Mouse (Mus musculus) gastrocnemius, adult 18-20 months (tissue): ENCODE measurements around the gene Syt13. TPM values are rescaled to one million over a fixed set of nuclear protein-coding genes. Genes with fewer than 3 reads are reported as not detected.

ENCODE experiments used
- DNase-seq: peaks from one replicate; pipeline ENCODE4 v3.0.0; 2021; ENCODE audit warnings: low spot score
- long read RNA-seq, 2 experiments: library from polyadenylated mRNA; stranded (forward); transcript quantifications; one replicate each; pipeline ENCODE4 v2.0.0; 2021
- total RNA-seq, 2 experiments: library from RNA; stranded (reverse); gene quantifications; 2 replicates each; pipeline ENCODE4 v1.2.3; 2021

The Syt13 gene
- total RNA-seq, result under 1 TPM in 1 of 2 experiments, not detected in 1; 0.21 TPM
- long read RNA-seq, experiment 1, result 0 reads
- long read RNA-seq, experiment 2, partial matches to known transcripts, result 0 of 1 reads
- long read RNA-seq, experiment 2, other reads (novel, unspliced or antisense), result 0 of 1 reads

DNA sequence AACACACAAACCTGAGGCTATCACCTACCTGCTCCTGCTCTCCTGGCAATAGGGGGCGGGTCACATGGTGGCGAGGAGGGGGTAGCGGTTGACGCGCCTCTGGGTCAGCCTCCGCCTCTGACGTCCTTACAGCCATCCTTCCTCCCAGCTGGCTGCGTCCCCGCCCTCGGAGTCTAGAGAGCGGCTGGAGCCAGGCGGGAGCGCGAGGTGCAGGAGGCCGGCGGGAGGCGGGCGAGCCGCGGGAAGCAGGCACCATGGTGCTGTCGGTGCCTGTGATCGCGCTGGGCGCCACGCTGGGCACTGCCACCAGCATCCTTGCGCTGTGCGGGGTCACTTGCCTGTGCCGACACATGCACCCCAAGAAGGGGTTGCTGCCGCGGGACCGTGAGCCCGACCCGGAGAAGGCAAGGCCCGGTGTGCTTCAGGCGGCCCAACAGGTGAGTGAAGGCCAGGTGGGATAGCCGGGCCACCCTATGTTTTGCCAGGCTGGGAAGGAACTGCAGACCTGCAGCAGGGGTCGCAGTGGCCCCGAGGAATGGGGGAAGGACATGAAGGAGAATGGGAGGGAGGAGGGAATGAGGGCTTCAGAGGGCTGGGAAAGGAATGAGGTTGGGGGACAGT lies at the start of gene Syt13:
Gene Syt13 (plus strand): TSS at position 166 of the 621 bp plus-strand sequence.
- peak; percentile 2 for DNase-seq

GRCm38 (mm10) chr2:92866616-92867015 lies 48.3 kb upstream of the Syt13 start:
- DNase-seq, result no peak

- no peak for DNase-seq
These were observed 44.6 kb upstream of the Syt13 start for GRCm38 (mm10) chr2:92870139-92870836.

GRCm38 (mm10) chr2:92871093-92871686 lies 43.7 kb upstream of the Syt13 start:
- no peak for DNase-seq

DNA sequence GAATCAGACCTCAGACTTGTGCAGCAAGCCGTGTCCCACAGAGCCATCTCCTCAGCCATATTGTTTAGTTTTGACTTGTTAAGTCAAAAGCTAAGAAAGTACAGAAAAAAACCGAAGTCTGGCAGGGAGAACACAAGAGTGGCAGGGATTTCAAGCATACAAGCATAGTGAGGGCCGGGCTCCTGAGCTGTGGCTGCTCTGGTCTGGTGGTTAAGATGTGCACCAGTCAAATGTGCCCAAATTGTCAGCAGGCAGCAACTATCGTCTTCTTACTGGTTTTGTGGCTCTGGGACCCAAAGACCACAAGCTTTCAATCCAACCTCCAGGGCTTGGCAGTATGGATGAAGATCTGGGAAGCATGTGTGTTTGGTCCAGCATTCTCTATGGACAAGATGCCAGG lies 42.2 kb upstream of the Syt13 start:
- no peak for DNase-seq

DNA sequence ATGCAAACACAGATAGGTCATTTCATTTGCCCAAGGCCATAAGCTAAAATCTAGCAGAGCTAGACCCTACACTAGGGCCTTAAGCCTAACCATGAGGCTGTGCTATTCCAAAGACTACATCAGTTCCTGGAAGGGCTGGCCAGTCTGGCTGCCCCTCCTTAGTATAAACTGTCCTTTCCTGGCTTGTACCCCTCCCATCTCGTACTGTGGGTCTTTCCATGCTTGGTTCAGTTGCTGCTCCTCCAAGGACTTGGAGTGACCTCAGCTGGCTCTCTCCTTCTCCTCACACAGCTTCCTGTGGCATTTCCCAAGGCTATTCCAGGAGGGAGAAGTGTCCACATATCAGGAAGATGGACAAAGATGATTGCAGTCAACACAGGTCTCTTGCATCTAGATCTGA lies 40.3 kb upstream of the Syt13 start:
- no peak for DNase-seq

DNA sequence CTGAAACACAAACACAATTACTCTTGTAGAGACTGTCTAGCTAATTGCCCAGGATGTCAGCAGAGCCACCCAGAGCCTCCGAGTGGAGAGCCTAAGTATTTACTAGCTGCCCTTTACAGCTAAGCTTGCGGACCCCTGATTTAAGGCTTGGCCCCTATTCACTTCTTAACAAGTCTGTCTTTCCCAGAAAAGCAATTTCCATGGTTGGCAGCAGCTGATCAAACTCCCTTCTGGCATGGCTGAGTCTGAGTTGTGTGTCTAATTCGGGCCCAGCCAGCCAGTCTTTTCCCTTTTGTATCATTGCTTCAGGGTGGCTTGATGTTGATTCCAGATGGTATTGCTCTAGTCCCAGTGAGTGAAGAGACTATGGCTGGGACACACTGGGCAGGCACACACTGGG lies 37.4 kb upstream of the Syt13 start:
- DNase-seq, result no peak

GRCm38 (mm10) chr2:92883039-92883911 lies 31.6 kb upstream of the Syt13 start:
- DNase-seq, result peak; percentile 28

DNA sequence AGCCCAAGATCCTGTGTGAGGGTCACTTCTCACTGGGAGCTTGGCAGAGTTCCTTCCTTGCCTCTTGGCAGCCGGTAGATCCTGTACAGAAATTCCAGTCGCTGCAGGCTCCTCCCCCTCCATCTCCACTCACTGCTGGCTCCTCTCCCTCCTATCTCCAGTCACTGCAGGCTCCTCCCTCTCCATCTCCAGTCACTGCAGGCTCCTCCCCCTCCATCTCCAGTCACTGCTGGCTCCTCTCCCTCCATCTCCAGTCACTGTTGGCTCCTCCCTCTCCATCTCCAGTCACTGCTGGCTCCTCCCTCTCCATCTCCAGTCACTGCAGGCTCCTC lies 31.0 kb upstream of the Syt13 start:
- no peak for DNase-seq

DNA sequence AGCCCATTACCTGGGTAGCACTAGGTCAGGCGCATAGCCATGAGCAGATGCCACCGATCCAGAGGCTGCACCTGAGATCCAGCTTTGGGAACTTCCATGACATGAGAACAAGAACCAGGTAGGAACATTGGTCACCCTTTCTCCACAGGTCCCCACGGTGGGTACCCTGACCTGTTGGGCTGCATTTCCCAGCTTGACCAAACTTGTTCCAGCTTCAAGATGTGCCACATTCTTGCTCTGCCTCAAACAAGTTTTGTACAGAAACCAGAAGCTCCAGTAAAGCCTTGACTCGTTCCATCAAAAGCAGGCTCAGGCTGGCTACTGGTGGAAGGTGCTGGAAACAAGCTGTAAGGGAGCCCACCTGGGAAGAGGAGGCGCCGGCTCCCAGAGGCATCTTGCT lies 29.9 kb upstream of the Syt13 start:
- DNase-seq, result no peak

DNA sequence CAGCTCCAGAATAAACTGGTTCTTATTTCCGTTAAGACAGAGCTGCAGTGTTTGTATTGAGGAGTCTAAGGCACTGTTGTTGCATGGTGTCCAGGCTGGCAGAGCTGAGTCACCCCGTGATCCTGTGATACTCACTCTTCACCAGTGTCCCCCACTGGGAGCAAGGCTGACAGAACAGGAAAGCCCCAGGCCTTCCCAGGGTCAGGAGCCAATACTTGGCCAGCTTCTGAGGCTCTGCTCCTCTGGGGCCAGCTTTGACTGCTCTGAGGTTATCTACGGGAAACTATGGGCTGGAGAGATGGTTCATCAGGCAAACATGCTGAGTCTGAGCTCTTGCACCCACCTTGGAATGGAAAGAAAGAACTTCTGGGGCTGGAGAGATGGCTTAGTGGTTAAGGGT lies 28.0 kb upstream of the Syt13 start:
- DNase-seq, result no peak

DNA sequence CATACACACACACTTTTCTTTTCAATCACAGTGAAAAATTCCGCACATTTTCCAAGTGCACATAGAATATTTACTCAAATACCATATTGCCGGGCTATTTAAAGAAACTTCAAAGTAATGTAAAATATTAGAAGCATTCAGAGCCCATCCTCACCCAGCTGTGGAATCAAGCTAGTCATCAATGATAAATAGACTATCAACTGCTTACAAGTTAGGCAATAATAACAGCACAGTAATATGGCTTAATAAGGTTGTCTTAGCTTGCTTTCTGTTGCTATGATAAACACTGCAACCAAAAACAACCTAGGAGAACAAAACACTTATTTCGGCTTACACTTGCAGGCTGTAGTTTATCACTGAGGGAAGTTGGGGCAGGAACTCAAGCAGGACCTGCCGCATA lies 22.4 kb upstream of the Syt13 start:
- no peak for DNase-seq

DNA sequence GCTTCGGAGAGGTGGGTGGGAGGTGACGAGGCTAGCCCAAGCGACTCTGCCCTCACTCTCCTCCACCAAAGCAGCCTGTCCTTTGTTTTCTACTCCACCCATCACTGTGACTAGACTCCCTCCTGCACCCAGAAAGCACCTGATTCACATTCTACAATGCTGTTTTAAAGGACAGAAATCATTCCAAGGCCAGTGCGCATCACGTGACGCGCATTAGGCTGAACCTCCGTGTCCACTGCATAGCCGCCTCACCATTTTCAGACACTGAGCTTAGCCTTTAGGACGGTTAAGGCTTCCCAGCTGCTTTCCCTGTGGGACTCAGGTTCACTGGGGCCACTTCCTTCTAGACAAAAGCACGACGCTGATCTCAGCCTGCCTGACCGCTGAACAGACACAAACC lies 11.2 kb upstream of the Syt13 start:
- no peak for DNase-seq

DNA sequence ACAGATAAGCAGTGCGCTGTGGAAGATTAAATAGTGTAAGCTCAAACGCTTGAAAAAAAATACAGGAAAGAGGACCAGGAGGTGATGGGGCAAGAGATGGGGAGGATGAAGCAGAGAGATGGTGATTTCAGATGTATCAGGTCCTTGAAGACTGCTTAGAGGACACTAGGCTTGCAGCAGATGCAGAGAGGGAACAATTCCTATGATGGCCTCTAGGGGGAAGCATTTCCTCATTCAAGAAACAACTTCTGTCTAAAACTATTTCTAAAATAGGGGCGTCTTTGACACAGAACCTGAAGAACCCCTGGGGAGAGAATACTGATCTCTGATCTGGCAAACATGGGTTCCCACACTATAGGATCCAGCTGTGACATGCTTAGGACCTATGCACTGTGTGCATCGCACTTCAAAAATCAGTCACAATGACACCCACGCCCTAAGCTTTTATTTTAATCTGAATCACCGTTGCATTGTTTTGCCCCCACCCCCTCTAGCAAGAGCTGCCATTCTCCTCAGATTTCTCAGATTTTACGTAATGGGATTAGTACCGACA lies 10.5 kb upstream of the Syt13 start:
- DNase-seq, result peak; percentile 47

DNA sequence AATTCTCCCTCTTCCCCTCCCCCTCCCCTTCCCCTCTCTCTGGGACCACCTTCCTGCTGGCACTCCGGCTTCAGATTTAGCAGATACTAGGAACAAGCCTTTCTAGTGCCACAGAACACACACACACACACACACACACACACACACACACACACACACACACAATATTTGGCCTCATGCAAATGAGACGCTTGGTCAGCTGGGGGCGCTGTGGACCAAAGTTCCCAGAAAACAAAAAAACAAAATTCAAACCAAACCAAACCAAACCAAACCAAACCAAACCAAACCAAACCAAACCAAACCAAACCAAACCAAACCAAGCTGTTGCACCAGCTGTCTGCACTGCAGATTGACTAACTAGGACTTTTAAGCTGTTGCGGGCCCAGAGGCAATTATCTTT lies 4.5 kb upstream of the Syt13 start:
- no peak for DNase-seq

GRCm38 (mm10) chr2:92912312-92912711 lies 2.6 kb upstream of the Syt13 start:
- DNase-seq, result no peak

GRCm38 (mm10) chr2:92913295-92913694 lies 1.6 kb upstream of the Syt13 start:
- DNase-seq, result no peak

- no peak for DNase-seq
These were observed 1.0 kb downstream of the Syt13 start for GRCm38 (mm10) chr2:92915659-92916631.

DNA sequence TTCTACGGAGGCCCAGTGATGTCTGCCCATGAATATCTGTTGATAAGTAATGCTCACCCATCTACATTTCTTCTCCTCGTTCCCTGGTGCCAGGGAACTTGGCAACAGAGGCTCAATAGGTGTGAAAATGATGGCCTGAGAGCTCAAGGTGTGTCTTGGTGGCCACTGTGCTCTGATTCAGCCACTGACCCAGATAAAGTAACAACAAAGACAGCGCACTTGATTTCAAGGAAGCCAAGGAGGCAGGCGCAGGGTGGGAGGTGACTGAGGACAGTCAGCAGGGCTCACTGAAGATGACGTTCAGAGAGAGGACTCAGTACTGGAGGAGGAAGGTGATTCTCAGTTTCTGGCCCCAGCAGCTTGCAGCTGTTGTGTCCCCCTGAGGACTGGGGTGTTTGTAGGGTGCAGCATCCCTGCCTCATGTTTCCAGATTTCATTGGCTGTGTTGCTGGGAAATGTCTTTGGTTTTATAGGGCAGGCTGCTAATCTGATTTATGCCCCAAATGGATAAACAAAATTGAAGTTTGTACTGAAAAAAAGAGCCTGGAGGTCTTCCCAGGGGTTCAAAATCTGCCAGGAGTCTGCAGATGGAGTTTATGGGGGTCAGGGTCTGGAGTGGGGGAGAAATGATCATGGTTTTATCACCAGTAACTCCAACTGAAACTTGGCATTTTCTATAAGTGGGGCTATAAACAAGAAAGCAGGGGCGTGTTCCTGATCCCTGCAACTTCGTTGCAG lies 2.7 kb downstream of the Syt13 start:
- no peak for DNase-seq

DNA sequence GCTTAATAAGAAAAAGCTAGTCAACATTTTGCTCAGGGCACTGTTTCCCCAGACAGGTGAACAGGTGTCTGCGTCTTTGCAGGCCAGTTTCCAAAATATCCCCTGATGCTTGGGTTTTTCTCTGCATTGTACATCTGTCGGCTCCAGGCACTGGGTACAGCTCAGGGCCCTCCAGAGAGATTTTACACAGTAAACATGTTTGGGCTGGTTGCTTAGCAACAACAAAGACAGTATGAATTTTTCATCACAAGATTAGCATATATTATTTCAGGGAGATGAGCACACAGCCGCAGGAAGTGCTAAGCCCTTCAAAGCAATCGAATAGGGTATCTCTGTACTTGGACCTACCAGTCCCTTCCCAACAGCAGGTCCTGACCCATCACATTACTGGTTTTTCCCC lies 5.8 kb downstream of the Syt13 start:
- DNase-seq, result no peak
